Mouse (Mus musculus) left cerebral cortex, postnatal 10 days (tissue): Measurements from ENCODE around the gene Trem1. TPM values are rescaled to one million over a fixed set of nuclear protein-coding genes. Genes with fewer than 3 reads are reported as not detected.

Experiments used
- DNase-seq, 2 experiments: peaks; one replicate each; pipeline ENCODE4 v3.0.0; 2021 to 2022; ENCODE audit warnings: low spot score in 2 of 2, mixed read lengths in 1 of 2; ENCODE audit errors: extremely low spot score in 1 of 2
- intact Hi-C: fragments of 180-260 bp; cut with DNase I; formaldehyde crosslinking; loops from one replicate; pipeline ENCODE4 v1.15.1; 2025
- total RNA-seq, 2 experiments: library from RNA; stranded (reverse); gene quantifications; 2 replicates each; pipeline ENCODE4 v1.2.3; 2021

Trem1 gene
- total RNA-seq = not detected

DNA sequence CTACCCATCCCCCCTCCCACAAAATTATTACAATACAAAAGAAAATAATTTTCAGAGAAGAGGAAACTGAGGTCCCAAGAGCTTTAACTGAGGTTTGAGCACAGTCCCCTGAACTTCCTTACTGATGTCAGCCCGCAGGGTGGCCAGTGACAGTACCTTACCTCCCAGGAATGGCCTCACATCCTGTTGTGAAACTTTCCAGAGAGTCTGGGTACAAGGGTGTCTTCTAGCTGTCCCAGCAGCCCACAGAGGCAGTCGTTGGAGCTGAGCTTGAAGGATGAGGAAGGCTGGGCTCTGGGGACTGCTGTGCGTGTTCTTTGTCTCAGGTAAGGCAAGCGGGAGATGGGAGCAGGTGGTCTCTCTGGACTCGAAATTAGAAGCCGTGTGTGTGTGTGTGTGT, at the start of gene Trem1:
Gene Trem1 (plus strand): TSS at position 251 of the 400 bp plus-strand sequence.
- DNase-seq = no peak

DNA sequence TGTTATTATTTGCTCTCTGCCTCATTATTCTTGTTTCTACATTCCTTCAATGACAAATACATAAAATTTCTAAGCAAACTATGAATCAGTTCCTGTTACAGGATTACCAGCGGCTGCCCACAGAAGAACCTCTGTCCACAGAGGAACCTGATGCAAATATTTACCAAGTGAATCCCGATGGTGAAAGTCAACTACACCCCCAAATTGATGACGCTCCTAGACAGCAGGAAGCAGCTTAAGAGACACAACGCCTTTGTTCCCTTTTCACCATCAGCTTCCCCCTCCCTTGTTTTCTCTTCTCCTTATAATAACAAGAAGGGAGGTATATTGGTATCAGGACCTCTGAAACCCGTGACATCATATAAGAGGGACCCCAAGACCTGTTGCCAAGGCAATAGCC, 47.3 kb upstream of the Trem1 start:
- DNase-seq = no peak
- intact Hi-C loops = no loop called here

More for the DNA sequence above, at the start of gene Trem1:
- intact Hi-C loops = no loop called here

DNA sequence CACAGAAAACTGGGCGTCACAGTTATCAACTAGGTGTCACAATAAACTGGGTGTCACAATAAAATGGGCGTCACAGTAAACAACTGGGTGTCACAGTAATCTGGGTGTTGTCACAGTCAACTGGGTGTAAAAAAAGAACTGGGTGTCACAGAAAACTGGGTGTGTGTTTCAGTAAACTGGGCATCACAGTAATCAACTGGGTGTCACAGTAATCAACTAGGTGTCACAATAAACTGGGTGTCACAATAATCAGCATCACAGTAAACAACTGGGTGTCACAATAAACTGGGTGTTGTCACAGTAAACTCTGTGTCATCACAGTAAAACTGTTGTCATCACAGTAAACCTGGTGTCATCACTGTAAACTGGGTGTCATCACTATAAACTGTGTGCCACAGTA, 40.2 kb upstream of the Trem1 start:
- no peak for DNase-seq
- intact Hi-C loops = no loop called here

DNA sequence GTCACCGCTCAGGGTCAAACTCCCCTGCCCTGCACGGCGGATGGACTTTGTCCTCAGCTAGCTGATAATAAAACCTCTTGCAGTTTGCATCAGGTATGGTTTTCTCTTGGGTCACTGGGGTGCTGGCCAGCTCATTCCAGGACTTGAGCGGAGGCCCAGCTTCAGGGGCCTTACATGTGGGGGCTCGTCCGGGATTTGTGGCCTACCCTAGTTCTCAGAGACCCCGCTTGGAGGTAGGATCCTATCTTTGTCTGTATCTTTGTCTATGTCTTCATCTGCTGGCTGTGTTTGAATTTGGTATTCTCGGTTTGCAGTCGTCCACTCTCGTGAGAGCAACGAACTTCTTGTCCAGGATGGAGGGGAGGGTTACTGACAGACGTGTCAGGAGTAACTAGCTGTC, 29.5 kb upstream of the Trem1 start:
- DNase-seq = no peak
- intact Hi-C loops = no loop called here

DNA sequence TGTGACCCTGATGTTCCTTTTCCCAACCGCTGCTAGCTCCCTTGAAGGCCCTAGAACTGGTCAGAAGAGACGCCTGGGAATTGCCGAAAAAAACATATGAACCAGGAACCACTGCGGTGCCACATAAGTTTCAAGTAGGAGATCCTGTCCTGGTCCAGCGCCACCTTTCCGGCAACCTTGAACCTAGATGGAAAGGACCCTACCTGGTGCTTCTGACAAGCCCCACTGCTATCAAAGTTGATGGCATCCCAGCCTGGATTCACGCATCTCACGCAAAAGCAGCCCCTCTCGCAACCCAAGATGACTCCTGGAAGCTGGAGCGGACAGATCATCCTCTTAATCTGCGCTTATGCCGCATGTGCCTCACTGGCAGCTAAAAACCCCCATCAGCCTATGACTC, 20.0 kb upstream of the Trem1 start:
- intact Hi-C loops = no loop called here

DNA sequence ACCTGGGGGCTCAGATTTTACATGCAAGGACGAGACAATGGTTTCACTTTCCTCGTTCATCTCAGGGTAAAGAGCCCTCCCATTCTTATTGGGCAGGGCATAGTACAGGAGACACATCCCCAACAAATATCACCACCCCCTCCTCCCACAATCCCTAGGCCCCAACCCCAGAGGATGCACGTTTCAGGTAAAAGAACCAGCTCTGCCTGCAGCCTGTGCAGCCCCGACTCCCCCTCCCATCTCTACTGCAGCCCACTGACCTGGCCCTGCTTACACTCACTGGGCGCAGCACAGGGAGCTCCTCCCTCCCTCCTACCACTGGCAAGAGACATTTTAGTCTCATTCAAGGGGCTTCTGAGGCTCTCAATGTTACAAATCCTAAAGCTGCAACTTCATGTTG, 19.1 kb upstream of the Trem1 start:
- intact Hi-C loops = no loop called here
- no peak for DNase-seq

More for the DNA sequence above, 20.0 kb upstream of the Trem1 start:
- no peak for DNase-seq

DNA sequence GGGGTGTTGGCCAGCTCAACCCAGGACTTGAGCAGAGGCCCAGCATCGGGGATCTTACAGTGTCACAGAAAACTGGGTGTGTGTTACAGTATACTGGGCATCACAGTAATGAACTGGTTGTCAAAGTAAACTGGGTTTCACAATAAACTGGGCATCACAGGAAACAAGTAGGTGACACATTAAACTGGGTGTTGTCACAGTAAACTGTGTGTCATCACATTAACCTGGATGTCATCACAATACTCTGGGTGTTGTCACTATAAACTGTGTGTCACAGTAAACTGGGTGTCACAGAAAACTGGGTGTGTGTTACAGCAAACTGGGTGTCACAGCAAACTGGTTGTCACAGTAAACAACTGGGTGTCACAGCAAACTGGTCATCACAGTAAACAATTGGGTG, 17.1 kb upstream of the Trem1 start:
- intact Hi-C loops = no loop called here
- no peak for DNase-seq

DNA sequence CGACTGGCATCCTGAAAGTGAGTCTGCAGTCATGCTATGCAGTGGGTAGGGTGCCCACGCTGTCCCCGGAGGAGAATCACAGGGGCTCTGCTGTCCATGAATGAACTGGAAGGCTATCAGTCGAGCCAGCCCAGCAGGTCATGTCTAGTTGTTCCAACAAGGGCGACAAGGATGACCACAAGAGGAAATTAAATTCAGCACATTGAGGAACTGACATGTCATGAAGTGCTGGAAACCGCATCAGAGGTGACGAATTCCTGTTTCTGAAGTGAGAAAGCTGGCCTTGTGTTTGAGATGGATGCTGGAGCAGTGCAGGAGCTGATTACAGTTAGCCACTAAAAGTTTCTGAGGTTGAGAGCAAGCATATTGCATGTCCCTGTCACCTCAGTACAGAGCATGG, 1.9 kb upstream of the Trem1 start:
- no peak for DNase-seq
- intact Hi-C loops = no loop called here

DNA sequence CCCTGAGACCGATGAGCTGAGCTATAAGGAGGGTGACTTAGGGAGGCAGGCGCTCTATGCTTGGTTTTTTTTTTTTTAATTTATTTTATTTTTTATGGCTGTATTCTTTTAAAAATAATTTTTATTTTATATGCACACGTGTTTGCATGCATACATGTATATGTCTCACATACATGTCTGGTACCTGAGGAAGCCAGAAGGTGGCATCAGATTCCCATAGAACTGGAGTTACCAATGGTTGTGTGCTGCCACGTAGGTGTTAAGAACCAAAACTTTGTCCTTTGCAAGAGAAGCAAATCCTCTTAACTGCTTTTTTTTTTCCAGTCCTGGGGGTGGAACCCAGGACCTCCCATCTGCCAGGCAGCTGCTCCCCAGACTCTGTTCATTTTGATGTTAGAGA, 1.2 kb downstream of the Trem1 start:
- no peak for DNase-seq
- intact Hi-C loops = no loop called here

DNA sequence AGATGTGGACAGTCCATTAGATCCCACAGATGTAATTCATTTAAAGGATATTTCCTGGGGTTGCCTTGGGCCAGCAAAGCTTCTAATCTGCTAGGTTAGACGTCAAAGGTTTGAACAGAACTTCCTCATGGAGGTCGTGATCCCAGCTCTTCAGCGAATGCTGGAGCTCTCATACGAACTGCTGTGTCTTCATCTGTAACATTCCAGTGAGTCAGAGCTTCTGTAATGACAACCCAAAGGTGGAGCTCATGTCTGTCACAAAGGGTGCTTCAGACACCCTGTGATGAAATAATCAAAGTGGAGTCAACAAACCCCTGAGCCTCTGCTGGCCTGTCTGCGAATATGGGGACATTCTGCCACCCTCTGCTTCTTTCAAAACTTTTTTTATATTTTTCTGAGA, 2.0 kb downstream of the Trem1 start:
- no peak for DNase-seq
- intact Hi-C loops = no loop called here

DNA sequence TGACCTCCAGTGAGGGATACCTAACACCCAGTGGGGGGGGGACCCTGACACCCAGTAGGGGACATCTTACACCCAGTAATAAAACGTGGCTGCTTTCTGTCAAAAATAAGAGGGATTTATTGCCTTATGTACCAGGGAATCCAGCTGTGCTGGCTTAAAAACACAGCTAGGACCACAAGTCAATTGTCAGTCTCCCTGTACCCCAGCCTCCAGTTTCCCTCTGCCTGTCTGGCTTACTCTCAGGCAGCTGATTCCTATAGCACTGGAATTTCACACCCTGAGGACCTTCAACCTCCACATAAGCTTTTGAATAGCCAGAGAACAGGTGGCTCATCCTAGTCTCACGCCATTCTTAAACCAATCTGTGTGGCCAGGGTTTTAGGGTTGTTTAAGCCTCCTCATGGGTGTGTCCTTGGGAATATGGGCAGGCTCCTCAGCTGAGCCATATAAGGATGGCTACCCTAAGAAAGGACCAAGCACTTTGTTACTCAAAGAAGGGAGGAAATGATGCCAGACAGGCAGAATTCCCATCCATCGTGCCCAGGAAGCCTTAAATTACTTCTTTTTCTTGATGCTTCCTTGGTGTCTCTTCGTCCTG, 3.3 kb downstream of the Trem1 start:
- intact Hi-C loops = no loop called here

DNA sequence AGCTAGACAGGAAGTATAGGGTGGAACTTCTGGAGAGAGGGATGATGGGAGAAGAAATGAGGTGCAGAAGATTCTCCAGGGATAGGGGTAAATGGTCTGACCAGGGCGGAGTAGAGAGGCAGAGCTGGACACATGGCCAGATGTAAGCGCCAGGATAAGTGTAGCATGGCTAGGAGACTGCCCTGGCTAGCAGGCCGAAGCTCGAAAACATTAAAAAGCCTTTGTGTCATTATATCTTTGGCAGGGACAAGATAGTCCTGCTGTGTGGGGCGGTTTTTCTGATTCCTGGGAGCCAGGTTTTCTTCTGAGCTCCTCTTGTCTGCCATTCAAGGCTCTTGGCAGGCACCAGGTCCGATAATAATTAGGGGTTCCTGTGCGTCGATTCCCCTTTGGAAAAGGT, 5.1 kb downstream of the Trem1 start:
- intact Hi-C loops = no loop called here
- DNase-seq = no peak

More for the DNA sequence above, 3.3 kb downstream of the Trem1 start:
- no peak for DNase-seq

DNA sequence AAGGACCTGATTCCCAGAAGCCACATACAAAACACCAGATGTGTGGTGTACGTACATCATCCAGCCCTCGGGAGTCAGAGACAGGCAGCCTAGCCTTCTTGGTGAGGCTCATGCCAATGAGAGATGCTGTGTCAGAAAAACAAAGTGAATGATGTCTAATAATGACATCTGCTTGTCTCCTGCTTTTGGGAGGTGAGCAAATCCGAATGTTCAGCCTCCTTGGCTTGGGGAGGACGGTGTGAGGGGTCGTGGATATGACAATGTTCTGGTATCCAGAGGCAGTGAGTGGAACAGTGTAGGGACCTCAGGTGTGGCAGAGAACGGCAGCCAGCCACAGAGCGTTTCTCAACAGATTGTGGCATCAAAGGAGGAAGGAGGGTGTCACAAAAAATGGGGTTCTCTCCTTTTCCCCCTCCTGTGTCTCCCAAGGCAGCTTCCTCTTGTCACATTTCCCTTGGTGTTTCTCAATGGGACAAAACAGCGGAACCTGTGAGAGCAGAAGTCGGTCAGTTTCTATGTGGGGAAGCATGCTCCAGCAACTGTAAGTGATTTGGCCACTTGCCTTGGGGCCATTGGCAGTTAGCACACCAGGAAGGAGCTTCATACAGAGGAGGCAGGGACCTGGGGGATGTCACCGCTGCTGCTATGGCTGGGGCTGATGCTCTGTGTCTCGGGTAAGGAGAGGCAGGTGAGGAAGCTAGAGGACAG, 14.8 kb downstream of the Trem1 start, which contains the start of gene Trem3:
Gene Trem3 (plus strand): TSS at position 557 of the 708 bp plus-strand sequence.
- peak in 1 of 2 experiments; percentile 32 for DNase-seq
- intact Hi-C loops = no loop called here

DNA sequence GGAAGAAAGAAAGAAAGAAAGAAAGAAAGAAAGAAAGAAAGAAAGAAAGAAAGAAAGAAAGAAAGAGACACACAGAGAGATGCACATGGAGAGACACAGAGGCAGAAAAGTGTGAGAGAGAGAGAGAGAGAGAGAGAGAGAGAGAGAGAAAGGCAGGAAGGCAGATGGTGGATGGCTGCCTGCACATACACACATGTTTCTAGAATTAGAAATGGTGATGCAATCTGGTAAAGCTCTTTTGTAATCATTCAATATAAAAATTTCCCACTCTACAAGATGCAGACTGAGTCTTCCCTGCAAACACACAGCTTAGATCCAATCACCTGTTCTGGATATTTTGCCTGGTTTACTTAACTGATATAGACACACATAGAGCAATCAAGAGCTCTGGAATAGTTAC, 16.5 kb downstream of the Trem1 start:
- intact Hi-C loops = no loop called here
- no peak for DNase-seq

DNA sequence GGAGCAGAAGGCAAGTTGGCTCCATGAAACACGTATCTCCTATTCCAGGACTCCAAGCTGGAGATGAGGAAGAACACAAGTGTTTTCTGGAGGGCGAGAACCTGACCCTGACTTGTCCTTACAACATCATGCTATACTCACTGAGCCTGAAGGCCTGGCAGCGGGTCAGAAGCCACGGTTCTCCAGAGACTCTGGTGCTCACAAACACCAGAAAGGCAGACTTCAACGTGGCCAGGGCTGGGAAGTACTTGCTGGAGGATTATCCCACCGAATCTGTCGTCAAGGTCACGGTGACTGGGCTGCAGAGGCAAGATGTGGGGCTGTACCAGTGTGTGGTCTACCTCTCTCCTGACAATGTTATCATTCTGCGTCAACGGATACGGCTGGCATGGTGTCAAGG, 16.9 kb downstream of the Trem1 start:
- DNase-seq = no peak
- intact Hi-C loops = no loop called here

DNA sequence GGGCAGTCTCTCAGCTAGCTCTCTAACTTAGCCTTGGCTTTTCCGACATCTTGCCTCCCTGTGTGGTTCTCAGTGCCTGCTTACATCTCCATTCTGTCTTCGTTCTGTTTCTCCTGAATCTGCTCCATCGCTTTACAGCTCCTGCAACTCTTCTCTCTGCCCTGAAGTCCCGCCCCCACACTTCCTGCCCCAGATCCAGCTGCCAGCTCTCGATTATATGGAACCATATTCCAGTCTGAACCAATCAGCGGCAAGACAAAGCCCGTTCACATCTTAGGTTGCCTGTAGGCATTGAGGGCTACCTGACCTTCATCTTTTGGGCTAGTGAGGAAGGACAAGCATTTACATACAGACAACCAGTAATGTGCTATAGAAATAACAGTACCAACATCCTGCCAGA, 18.1 kb downstream of the Trem1 start:
- intact Hi-C loops = no loop called here

DNA sequence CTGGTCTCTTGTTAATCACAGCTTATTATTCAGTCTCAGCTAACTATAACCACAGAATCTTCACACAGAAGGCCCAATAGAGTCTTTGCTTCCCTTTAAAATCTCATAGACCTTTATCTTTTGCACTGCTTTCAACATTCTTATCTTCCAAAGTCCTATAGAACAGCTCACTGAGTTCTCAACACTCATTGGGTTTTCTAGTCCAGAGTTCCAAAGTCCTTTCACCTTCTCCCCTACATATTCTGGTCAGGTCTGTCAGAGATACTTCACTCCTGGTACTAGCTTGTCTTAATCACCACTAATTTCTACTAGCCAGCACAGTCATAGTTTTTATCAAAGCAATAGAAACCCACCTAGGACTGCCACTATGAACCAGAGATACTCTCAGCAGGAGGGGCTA, 24.0 kb downstream of the Trem1 start:
- intact Hi-C loops = no loop called here
- DNase-seq = no peak

More for the DNA sequence above, 18.1 kb downstream of the Trem1 start:
- no peak for DNase-seq

DNA sequence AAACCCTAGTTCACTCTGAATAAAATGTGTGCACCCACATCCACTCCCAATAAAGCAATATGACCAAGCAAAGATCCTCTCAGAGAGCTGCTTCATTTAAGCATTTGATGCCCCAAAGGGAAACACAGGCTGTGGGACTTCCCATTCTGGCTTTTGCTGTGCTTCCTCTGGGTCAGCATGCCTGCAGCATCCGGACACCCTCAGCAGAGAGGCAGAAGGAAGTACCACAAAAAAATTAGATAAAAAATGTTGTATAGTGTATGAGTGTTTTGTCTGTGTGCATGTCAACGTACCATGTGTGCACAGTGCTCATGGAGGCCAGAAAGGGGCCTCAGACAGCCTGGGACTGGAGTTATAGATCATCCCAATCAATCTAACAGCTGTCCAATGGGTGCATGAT, 29.3 kb downstream of the Trem1 start:
- intact Hi-C loops = no loop called here
- DNase-seq = no peak

DNA sequence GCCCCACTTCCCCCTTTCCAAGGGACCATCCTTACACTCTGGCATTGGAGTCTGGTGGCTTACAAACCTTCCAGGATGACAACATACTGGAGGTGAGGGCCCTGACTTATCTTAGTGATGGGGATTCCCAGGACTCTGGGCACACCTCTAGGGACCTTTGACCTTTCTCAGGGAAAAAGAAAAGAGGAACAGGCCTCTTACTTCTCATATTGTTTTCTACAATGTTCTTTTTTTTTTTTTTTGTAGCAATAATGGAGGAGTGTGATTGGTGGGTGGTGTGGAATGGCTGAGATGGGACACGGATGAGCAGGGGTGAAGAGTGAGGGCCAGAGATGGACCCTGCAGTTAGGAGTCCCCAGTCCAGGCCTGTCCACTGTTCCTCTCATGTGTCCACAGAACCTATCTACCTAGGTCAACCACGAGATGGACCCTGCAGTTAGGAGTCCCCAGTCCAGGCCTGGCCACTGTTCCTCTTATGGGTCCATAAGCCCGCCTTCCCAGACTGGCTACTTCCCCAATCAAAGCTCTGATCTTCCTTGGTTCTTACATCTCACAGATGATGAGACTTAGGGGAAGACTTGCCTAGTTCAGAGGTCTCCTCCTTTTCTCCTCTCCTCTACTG, 31.3 kb downstream of the Trem1 start, which contains the start of gene Treml4:
Gene Treml4 (plus strand): TSS at position 555 of the 622 bp plus-strand sequence.
- no peak for DNase-seq
- intact Hi-C loops = no loop called here

DNA sequence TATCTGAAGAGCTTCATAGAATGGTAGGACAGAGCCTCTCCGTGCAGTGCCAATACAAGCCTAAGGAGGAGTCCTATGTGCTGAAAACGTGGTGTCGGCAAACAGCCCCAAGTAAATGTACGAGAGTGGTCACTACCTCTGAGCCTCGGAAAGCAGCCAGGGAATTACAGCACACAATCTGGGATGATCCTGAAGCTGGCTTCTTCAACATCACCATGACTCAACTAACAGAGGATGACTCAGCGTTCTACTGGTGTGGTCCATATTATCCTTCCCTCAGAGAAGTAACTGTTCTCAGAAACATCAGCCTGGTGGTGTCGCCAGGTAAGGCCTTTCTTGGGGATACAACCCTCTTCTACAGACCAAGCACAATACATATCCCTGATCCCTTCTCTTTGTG, 32.1 kb downstream of the Trem1 start:
- no peak for DNase-seq
- intact Hi-C loops = no loop called here
